Mouse (Mus musculus): ENCODE measurements at regions not wholly inside any gene's neighbourhood (a gene's known extent, or its start where the extent isn't known, plus 50 kb on each side); places are given as distances from the start of the nearest gene placed in this dataset.

- WGBS: 77% methylated on average over 2 of the region's 2 CpGs
- Histone ChIP-seq H3K27me3 (ENCODE audit: control insufficient read depth, insufficient read depth, low read length) (no peaks in the 10 kb centered on the region), H3K4me1 (ENCODE audit: control insufficient read depth, insufficient read depth, low read length) (no peaks in the 10 kb centered on the region), H3K36me3 (ENCODE audit: control insufficient read depth, insufficient read depth, low read length) (no peaks in the 10 kb centered on the region), H3K9ac (ENCODE audit: low read length) (no peak overlapping the region), H3K4me2 (ENCODE audit: low read depth, low read length) (no peak overlapping the region), H3K4me3 (replicated peaks; ENCODE audit: low read length) (no peak overlapping the region), H3K27ac (ENCODE audit: low read length) (no peak overlapping the region), H3K9me3 (replicated peaks; ENCODE audit: control insufficient read depth, low read length) (no peaks in the 10 kb centered on the region)
- no peak for ATAC-seq (ENCODE audit: insufficient read depth, low FRiP score)
These were observed 270.0 kb upstream of the Klf6 start for GRCm38 (mm10) chr13:5591286-5591685.

GRCm38 (mm10) chr13:5591837-5592555 lies 269.3 kb upstream of the Klf6 start:
- H3K27me3 ChIP-seq (ENCODE audit: control insufficient read depth, insufficient read depth, low read length): no peaks in the 10 kb centered on the region
- ATAC-seq (ENCODE audit: insufficient read depth, low FRiP score): no peak
- H3K27ac ChIP-seq (ENCODE audit: low read length): no peak overlapping the region
- no peaks in the 10 kb centered on the region for H3K9me3 ChIP-seq (replicated peaks; ENCODE audit: control insufficient read depth, low read length)
- 61% methylated on average over 4 of the region's 4 CpGs for WGBS
- no peak overlapping the region for H3K9ac ChIP-seq (ENCODE audit: low read length)
- H3K4me3 ChIP-seq (replicated peaks; ENCODE audit: low read length): no peak overlapping the region
- H3K36me3 ChIP-seq (ENCODE audit: control insufficient read depth, insufficient read depth, low read length): no peaks in the 10 kb centered on the region
- H3K4me1 ChIP-seq (ENCODE audit: control insufficient read depth, insufficient read depth, low read length): no peaks in the 10 kb centered on the region
- H3K4me2 ChIP-seq (ENCODE audit: low read depth, low read length): no peak overlapping the region

GRCm38 (mm10) chr13:5592556-5593061 lies 268.7 kb upstream of the Klf6 start:
- no peak for ATAC-seq (ENCODE audit: insufficient read depth, low FRiP score)
- Histone ChIP-seq H3K4me1 (ENCODE audit: control insufficient read depth, insufficient read depth, low read length) (no peaks in the 10 kb centered on the region), H3K36me3 (ENCODE audit: control insufficient read depth, insufficient read depth, low read length) (no peaks in the 10 kb centered on the region), H3K4me3 (replicated peaks; ENCODE audit: low read length) (no peak overlapping the region), H3K27ac (ENCODE audit: low read length) (no peak overlapping the region), H3K27me3 (ENCODE audit: control insufficient read depth, insufficient read depth, low read length) (no peaks in the 10 kb centered on the region), H3K9ac (ENCODE audit: low read length) (no peak overlapping the region), H3K4me2 (ENCODE audit: low read depth, low read length) (no peak overlapping the region), H3K9me3 (replicated peaks; ENCODE audit: control insufficient read depth, low read length) (no peaks in the 10 kb centered on the region)
- WGBS: 63% methylated on average over 3 of the region's 3 CpGs

- Histone ChIP-seq H3K27me3 (ENCODE audit: control insufficient read depth, insufficient read depth, low read length) (no peaks in the 10 kb centered on the region), H3K9me3 (replicated peaks; ENCODE audit: control insufficient read depth, low read length) (no peaks in the 10 kb centered on the region), H3K4me3 (replicated peaks; ENCODE audit: low read length) (no peak overlapping the region), H3K4me2 (ENCODE audit: low read depth, low read length) (no peak overlapping the region), H3K36me3 (ENCODE audit: control insufficient read depth, insufficient read depth, low read length) (no peaks in the 10 kb centered on the region), H3K9ac (ENCODE audit: low read length) (no peak overlapping the region), H3K4me1 (ENCODE audit: control insufficient read depth, insufficient read depth, low read length) (no peaks in the 10 kb centered on the region), H3K27ac (ENCODE audit: low read length) (no peak overlapping the region)
- ATAC-seq (ENCODE audit: insufficient read depth, low FRiP score): no peak
- 93% methylated on average over 1 of the region's 1 CpGs for WGBS
These were observed 259.6 kb upstream of the Klf6 start for GRCm38 (mm10) chr13:5601648-5602047.

- ATAC-seq (ENCODE audit: insufficient read depth, low FRiP score): no peak
- H3K27ac ChIP-seq (ENCODE audit: low read length): no peak overlapping the region
- H3K4me1 ChIP-seq (ENCODE audit: control insufficient read depth, insufficient read depth, low read length): no peaks in the 10 kb centered on the region
- H3K4me3 ChIP-seq (replicated peaks; ENCODE audit: low read length): no peak overlapping the region
- no peaks in the 10 kb centered on the region for H3K27me3 ChIP-seq (ENCODE audit: control insufficient read depth, insufficient read depth, low read length)
- no peak overlapping the region for H3K9ac ChIP-seq (ENCODE audit: low read length)
- H3K4me2 ChIP-seq (ENCODE audit: low read depth, low read length): no peak overlapping the region
- WGBS: 41% methylated on average over 5 of the region's 5 CpGs
- H3K36me3 ChIP-seq (ENCODE audit: control insufficient read depth, insufficient read depth, low read length): no peaks in the 10 kb centered on the region
- H3K9me3 ChIP-seq (replicated peaks; ENCODE audit: control insufficient read depth, low read length): no peaks in the 10 kb centered on the region
These were observed 257.2 kb upstream of the Klf6 start for GRCm38 (mm10) chr13:5603905-5604596.

GRCm38 (mm10) chr13:5605418-5605817 lies 255.9 kb upstream of the Klf6 start:
- no peak overlapping the region for H3K4me2 ChIP-seq (ENCODE audit: low read depth, low read length)
- no peaks in the 10 kb centered on the region for H3K9me3 ChIP-seq (replicated peaks; ENCODE audit: control insufficient read depth, low read length)
- H3K4me1 ChIP-seq (ENCODE audit: control insufficient read depth, insufficient read depth, low read length): no peaks in the 10 kb centered on the region
- ATAC-seq (ENCODE audit: insufficient read depth, low FRiP score): no peak
- no peak overlapping the region for H3K27ac ChIP-seq (ENCODE audit: low read length)
- H3K9ac ChIP-seq (ENCODE audit: low read length): no peak overlapping the region
- H3K36me3 ChIP-seq (ENCODE audit: control insufficient read depth, insufficient read depth, low read length): no peaks in the 10 kb centered on the region
- no peaks in the 10 kb centered on the region for H3K27me3 ChIP-seq (ENCODE audit: control insufficient read depth, insufficient read depth, low read length)
- H3K4me3 ChIP-seq (replicated peaks; ENCODE audit: low read length): no peak overlapping the region

GRCm38 (mm10) chr13:5607462-5607861 lies 253.8 kb upstream of the Klf6 start:
- no peak overlapping the region for H3K4me2 ChIP-seq (ENCODE audit: low read depth, low read length)
- no peak overlapping the region for H3K4me3 ChIP-seq (replicated peaks; ENCODE audit: low read length)
- no peaks in the 10 kb centered on the region for H3K27me3 ChIP-seq (ENCODE audit: control insufficient read depth, insufficient read depth, low read length)
- H3K36me3 ChIP-seq (ENCODE audit: control insufficient read depth, insufficient read depth, low read length): no peaks in the 10 kb centered on the region
- no peak overlapping the region for H3K27ac ChIP-seq (ENCODE audit: low read length)
- no peak for ATAC-seq (ENCODE audit: insufficient read depth, low FRiP score)
- H3K9ac ChIP-seq (ENCODE audit: low read length): no peak overlapping the region
- 73% methylated on average over 4 of the region's 4 CpGs for WGBS
- H3K9me3 ChIP-seq (replicated peaks; ENCODE audit: control insufficient read depth, low read length): no peaks in the 10 kb centered on the region
- no peaks in the 10 kb centered on the region for H3K4me1 ChIP-seq (ENCODE audit: control insufficient read depth, insufficient read depth, low read length)

GRCm38 (mm10) chr13:5614186-5614737 lies 247.0 kb upstream of the Klf6 start:
- 67% methylated on average over 7 of the region's 7 CpGs for WGBS
- H3K9me3 ChIP-seq (replicated peaks; ENCODE audit: control insufficient read depth, low read length): no peaks in the 10 kb centered on the region
- no peak overlapping the region for H3K27ac ChIP-seq (ENCODE audit: low read length)
- H3K27me3 ChIP-seq (ENCODE audit: control insufficient read depth, insufficient read depth, low read length): no peaks in the 10 kb centered on the region
- H3K4me3 ChIP-seq (replicated peaks; ENCODE audit: low read length): no peak overlapping the region
- no peak overlapping the region for H3K4me2 ChIP-seq (ENCODE audit: low read depth, low read length)
- no peaks in the 10 kb centered on the region for H3K4me1 ChIP-seq (ENCODE audit: control insufficient read depth, insufficient read depth, low read length)
- no peaks in the 10 kb centered on the region for H3K36me3 ChIP-seq (ENCODE audit: control insufficient read depth, insufficient read depth, low read length)
- H3K9ac ChIP-seq (ENCODE audit: low read length): no peak overlapping the region
- ATAC-seq (ENCODE audit: insufficient read depth, low FRiP score): no peak

- Histone ChIP-seq H3K4me2 (ENCODE audit: low read depth, low read length) (no peak overlapping the region), H3K4me3 (replicated peaks; ENCODE audit: low read length) (no peak overlapping the region), H3K4me1 (ENCODE audit: control insufficient read depth, insufficient read depth, low read length) (no peaks in the 10 kb centered on the region), H3K9ac (ENCODE audit: low read length) (no peak overlapping the region), H3K27ac (ENCODE audit: low read length) (no peak overlapping the region), H3K36me3 (ENCODE audit: control insufficient read depth, insufficient read depth, low read length) (no peaks in the 10 kb centered on the region), H3K27me3 (ENCODE audit: control insufficient read depth, insufficient read depth, low read length) (no peaks in the 10 kb centered on the region), H3K9me3 (replicated peaks; ENCODE audit: control insufficient read depth, low read length) (no peaks in the 10 kb centered on the region)
- 82% methylated on average over 5 of the region's 5 CpGs for WGBS
- no peak for ATAC-seq (ENCODE audit: insufficient read depth, low FRiP score)
These were observed 246.4 kb upstream of the Klf6 start for GRCm38 (mm10) chr13:5614833-5615232.
